Mouse (Mus musculus) stomach, postnatal 0 days (tissue): ENCODE data around the gene H1f0.

ENCODE experiments used
- CTCF ChIP-seq: IDR thresholded peaks from 2 replicates; pipeline ENCODE4 v1.5.1; 2016; ENCODE audit warnings: antibody characterized with exemption, low read depth, mild to moderate bottlenecking, moderate library complexity
- EP300 ChIP-seq: optimal IDR thresholded peaks from 2 replicates; pipeline ENCODE3; 2016; ENCODE audit warnings: antibody characterized with exemption

DNA sequence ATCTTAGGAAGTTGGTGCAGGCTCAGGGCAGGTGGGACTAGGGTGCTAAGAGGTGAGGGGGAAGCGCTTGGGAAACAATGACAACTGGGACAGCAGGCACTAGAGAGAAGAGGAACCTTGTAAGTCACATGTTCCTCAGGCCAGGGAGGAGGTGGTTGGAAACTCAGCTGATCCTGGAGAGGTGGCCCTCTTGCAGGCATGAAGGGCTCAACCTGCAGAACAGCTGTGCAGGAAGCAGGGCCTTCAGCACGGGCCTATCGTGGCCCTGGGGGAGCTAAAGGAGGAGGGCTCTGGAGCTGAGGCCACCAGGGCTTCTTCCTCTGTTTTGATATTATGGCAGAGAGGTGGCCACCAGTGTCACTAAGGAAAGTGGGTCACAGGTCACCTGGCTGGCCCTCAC is 31.6 kb upstream of the H1f0 start:
- TF ChIP-seq CTCF, result no peak
- no peak for TF ChIP-seq EP300
